Mouse (Mus musculus) forebrain, embryonic 11.5 days (tissue): ENCODE results near the gene Myo10. TPM values are rescaled to one million over a fixed set of nuclear protein-coding genes. Genes with fewer than 3 reads are reported as not detected.

Source experiments
- ATAC-seq: fragments of 200-750 bp; cut with Nextera tagmentation; replicated peaks from 2 replicates; pipeline ENCODE4 v1.8.0; 2017; ENCODE audit warnings: moderate TSS enrichment; ENCODE audit not compliant: low FRiP score
- DNase-seq: peaks from one replicate; pipeline ENCODE4 v3.0.0-alpha.2; 2017; ENCODE audit warnings: low spot score
- H3K27ac ChIP-seq: fragments of 300-500 bp; sonication (generic); 2 replicates; pipeline ENCODE4 v1.5.1; 2014; ENCODE audit warnings: low read depth, low read length
- H3K27me3 ChIP-seq: fragments of 300-500 bp; sonication (generic); 2 replicates; pipeline ENCODE4 v1.6.1; 2014; ENCODE audit warnings: mild to moderate bottlenecking, low read length, mixed read lengths; ENCODE audit not compliant: control insufficient read depth, insufficient read depth
- H3K36me3 ChIP-seq: fragments of 300-500 bp; sonication (generic); 2 replicates; pipeline ENCODE4 v1.6.1; 2014; ENCODE audit warnings: mild to moderate bottlenecking, low read length, moderate library complexity, mixed read lengths; ENCODE audit not compliant: control insufficient read depth, insufficient read depth
- H3K4me1 ChIP-seq: fragments of 300-500 bp; sonication (generic); replicated peaks from 2 replicates; pipeline ENCODE4 v1.6.1; 2014; ENCODE audit warnings: low read length, mixed read lengths; ENCODE audit not compliant: control insufficient read depth, insufficient read depth
- H3K4me2 ChIP-seq: fragments of 300-500 bp; sonication (generic); 2 replicates; pipeline ENCODE4 v1.6.1; 2014; ENCODE audit warnings: low read depth, mild to moderate bottlenecking, low read length, moderate library complexity, mixed read lengths; ENCODE audit not compliant: severe bottlenecking
- H3K4me3 ChIP-seq: fragments of 300-500 bp; sonication (generic); 2 replicates; pipeline ENCODE4 v1.5.1; 2014; ENCODE audit warnings: low read depth, low read length
- H3K9ac ChIP-seq: fragments of 300-500 bp; sonication (generic); 2 replicates; pipeline ENCODE4 v1.6.1; 2014; ENCODE audit warnings: low read length
- H3K9me3 ChIP-seq: fragments of 300-500 bp; sonication (generic); 2 replicates; pipeline ENCODE4 v1.6.1; 2016; ENCODE audit warnings: low read length, mixed read lengths; ENCODE audit not compliant: control insufficient read depth
- WGBS: fragments of 180-500 bp; shearing (Covaris S2); extraction: QIAGEN DNeasy Blood & Tissue Kit; methylation state at CpG from one replicate; pipeline ENCODE4 v1.1.7; 2014; 5-methylcytosine and 5-hydroxymethylcytosine counted together
- polyA plus RNA-seq: library from polyadenylated mRNA; unstranded; fragments of >200 nt; fragmentation: Nextera tagmentation; extraction: Ambion mirVana; gene quantifications from 2 replicates; pipeline ENCODE4 v1.2.1, GENCODE M21; 2014

The Myo10 gene
- polyA plus RNA-seq, 1 experiment from 2014 or later: 72.6 TPM

- H3K4me3 ChIP-seq: no peak overlapping the region
- DNase-seq: no peak
- no peaks in the 10 kb centered on the region for H3K36me3 ChIP-seq
- whole genome bisulfite sequencing: 71% methylated on average over 3 of the region's 3 CpGs
- H3K4me2 ChIP-seq: no peak overlapping the region
- no peak for ATAC-seq
- no peaks in the 10 kb centered on the region for H3K4me1 ChIP-seq
- H3K9me3 ChIP-seq: no peaks in the 10 kb centered on the region
- H3K9ac ChIP-seq: no peak overlapping the region
- no peaks in the 10 kb centered on the region for H3K27me3 ChIP-seq
- H3K27ac ChIP-seq: no peak overlapping the region
Measured at GRCm38 (mm10) chr15:25586828-25587227, 35.5 kb upstream of the Myo10 start.

- Histone ChIP-seq H3K4me2 (no peak overlapping the region), H3K27ac (no peak overlapping the region), H3K4me3 (no peak overlapping the region), H3K9ac (no peak overlapping the region), H3K4me1 (no peaks in the 10 kb centered on the region), H3K9me3 (no peaks in the 10 kb centered on the region), H3K36me3 (no peaks in the 10 kb centered on the region), H3K27me3 (no peaks in the 10 kb centered on the region)
- ATAC-seq: no peak
- WGBS: 84% methylated on average over 8 of the region's 8 CpGs
- no peak for DNase-seq
Measured at GRCm38 (mm10) chr15:25587943-25588342, 34.4 kb upstream of the Myo10 start.

- 91% methylated on average over 11 of the region's 11 CpGs for WGBS
- Histone ChIP-seq H3K4me2 (no peak overlapping the region), H3K27me3 (no peaks in the 10 kb centered on the region), H3K9ac (no peak overlapping the region), H3K4me3 (no peak overlapping the region), H3K4me1 (no peaks in the 10 kb centered on the region), H3K9me3 (no peaks in the 10 kb centered on the region), H3K27ac (no peak overlapping the region), H3K36me3 (no peaks in the 10 kb centered on the region)
- ATAC-seq (no peak), DNase-seq (no peak)
Measured at GRCm38 (mm10) chr15:25589318-25589902, 32.9 kb upstream of the Myo10 start.

DNA sequence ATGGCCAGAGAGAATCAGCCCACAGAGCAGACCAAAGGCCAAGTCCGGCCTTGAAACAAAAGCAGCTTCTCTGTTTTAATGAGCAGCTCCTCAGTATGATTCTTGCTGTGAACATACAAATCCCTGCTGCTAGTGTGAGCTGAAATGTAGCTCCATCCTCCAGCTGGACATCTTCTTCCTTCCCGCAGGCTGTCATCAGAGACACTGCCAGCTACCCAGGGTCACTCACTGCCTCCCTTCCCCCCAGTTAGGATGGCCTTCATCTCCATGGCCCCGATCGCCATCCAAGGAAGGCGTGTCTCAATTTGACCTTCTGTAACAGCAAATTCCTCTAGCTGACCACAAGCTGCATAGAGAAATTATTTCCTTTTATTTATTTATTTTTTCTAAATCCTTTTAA, 32.4 kb upstream of the Myo10 start:
- Histone ChIP-seq H3K36me3 (no peaks in the 10 kb centered on the region), H3K4me1 (no peaks in the 10 kb centered on the region), H3K9me3 (no peaks in the 10 kb centered on the region), H3K27me3 (no peaks in the 10 kb centered on the region), H3K9ac (no peak overlapping the region), H3K4me2 (no peak overlapping the region), H3K27ac (no peak overlapping the region), H3K4me3 (no peak overlapping the region)
- no peak for DNase-seq
- 79% methylated on average over 5 of the region's 5 CpGs for WGBS
- ATAC-seq: no peak

DNA sequence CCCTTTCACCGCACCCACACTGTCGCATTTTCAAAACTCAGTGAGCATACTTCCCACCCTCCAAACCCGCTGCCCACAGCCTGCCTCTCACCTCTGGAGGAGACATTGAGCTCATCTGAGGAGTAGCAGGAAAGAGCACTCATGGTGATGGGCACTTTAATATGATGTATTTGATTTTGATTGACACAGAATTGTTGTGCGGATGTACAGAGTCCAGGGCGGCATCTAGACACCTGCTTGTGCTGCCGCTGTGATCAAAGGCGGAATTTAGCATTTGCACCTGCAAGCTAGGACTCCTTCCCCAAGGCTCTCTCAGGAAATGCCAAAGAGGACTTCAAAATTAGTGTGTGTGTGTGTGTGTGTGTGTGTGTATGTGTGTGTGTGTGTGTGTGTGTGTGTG, 31.4 kb upstream of the Myo10 start:
- H3K9ac ChIP-seq: no peak overlapping the region
- H3K4me2 ChIP-seq: no peak overlapping the region
- H3K36me3 ChIP-seq: no peaks in the 10 kb centered on the region
- no peaks in the 10 kb centered on the region for H3K4me1 ChIP-seq
- no peak overlapping the region for H3K4me3 ChIP-seq
- H3K9me3 ChIP-seq: no peaks in the 10 kb centered on the region
- H3K27me3 ChIP-seq: no peaks in the 10 kb centered on the region
- DNase-seq (no peak), ATAC-seq (no peak)
- 91% methylated on average over 7 of the region's 7 CpGs for WGBS
- H3K27ac ChIP-seq: no peak overlapping the region

DNA sequence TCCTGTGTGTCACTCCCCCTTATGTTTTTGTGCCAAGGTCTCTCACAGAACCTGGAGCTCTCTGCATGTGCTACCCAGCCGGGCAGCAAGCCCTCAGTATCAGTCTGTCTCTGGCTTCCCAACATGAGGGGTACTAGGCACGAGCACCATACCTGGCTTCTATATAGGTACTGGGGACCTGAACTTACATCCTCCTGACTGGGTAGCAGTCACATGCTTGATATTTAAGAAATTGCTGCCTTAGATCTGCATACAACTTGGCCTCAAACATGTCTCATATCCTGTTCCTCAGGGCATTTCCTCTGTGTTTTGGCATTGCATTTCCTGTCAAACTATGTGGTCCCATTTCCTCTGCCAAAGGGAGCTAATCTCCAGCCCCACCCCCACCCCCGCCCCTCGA, 30.4 kb upstream of the Myo10 start:
- Histone ChIP-seq H3K9ac (no peak overlapping the region), H3K4me2 (no peak overlapping the region), H3K27ac (no peak overlapping the region), H3K27me3 (no peaks in the 10 kb centered on the region), H3K4me1 (no peaks in the 10 kb centered on the region), H3K9me3 (no peaks in the 10 kb centered on the region), H3K36me3 (no peaks in the 10 kb centered on the region), H3K4me3 (no peak overlapping the region)
- WGBS: 81% methylated on average over 4 of the region's 4 CpGs
- DNase-seq: no peak
- ATAC-seq: no peak

GRCm38 (mm10) chr15:25593469-25594150, 28.7 kb upstream of the Myo10 start:
- DNase-seq (no peak), ATAC-seq (peak; percentile 33; the same call in 1 of the 2 replicates)
- Histone ChIP-seq H3K4me1 (no peaks in the 10 kb centered on the region), H3K9ac (no peak overlapping the region), H3K27me3 (no peaks in the 10 kb centered on the region), H3K4me3 (no peak overlapping the region), H3K4me2 (no peak overlapping the region), H3K36me3 (no peaks in the 10 kb centered on the region), H3K9me3 (no peaks in the 10 kb centered on the region), H3K27ac (no peak overlapping the region)
- WGBS: 30% methylated on average over 7 of the region's 7 CpGs

DNA sequence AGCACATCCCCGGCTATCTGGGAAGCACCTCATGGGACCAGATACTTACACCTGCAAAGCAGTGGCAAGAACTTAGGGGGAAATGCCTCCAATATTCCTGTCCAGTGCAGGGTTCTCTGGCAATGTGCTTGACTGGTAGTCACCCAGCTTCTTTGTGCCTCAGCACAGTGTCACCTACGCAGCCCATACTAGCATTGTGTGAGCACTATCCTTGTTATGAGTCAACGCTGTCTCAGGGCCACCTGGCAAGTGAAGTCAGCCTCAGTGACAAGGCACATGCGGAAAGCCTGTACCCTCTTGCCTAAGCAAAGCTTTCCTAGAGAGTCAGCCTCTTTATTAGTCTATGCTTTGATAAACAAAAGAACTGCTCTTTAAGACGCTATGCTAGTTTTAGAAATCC, 24.0 kb upstream of the Myo10 start:
- H3K36me3 ChIP-seq: no peaks in the 10 kb centered on the region
- 94% methylated on average over 5 of the region's 5 CpGs for WGBS
- ATAC-seq: no peak

DNA sequence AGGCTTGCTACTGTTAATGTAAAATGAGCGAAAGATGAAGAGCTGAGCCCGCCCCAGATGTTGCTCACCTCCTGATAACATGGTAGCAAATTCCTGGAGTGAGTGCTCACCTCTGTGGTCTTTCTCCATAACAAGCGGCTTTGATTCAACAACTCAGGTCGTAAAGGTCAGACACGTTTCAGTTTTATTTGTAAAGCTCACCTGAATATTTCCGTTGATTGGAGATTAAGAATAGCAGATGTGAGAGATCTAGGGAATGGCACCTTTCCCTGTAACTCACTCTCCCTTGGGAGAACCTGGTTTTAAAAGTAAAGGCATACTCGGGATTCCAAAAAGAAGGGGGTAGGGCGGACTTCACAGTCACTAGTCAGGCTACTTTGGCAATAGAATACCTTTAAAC, 20.0 kb upstream of the Myo10 start:
- no peaks in the 10 kb centered on the region for H3K4me1 ChIP-seq
- no peaks in the 10 kb centered on the region for H3K9me3 ChIP-seq
- H3K4me3 ChIP-seq: no peak overlapping the region
- no peak overlapping the region for H3K4me2 ChIP-seq
- DNase-seq (no peak), ATAC-seq (no peak)
- H3K9ac ChIP-seq: no peak overlapping the region
- H3K27ac ChIP-seq: no peak overlapping the region
- no peaks in the 10 kb centered on the region for H3K27me3 ChIP-seq
- H3K36me3 ChIP-seq: no peaks in the 10 kb centered on the region
- 83% methylated on average over 8 of the region's 8 CpGs for WGBS

More for the DNA sequence above, 24.0 kb upstream of the Myo10 start:
- no peak for DNase-seq
- Histone ChIP-seq H3K4me1 (no peaks in the 10 kb centered on the region), H3K4me2 (no peak overlapping the region), H3K27ac (no peak overlapping the region), H3K9ac (no peak overlapping the region), H3K4me3 (no peak overlapping the region), H3K27me3 (no peaks in the 10 kb centered on the region), H3K9me3 (no peaks in the 10 kb centered on the region)
